Mouse (Mus musculus): ENCODE measurements around the gene Nup210l.

The Nup210l gene

GRCm38 (mm10) chr3:90258521-90258920 is 154.6 kb downstream of the Nup210l start:
- no peak for DNase-seq (ENCODE audit: low spot score)

All from layer of hippocampus, adult 9-10 months (tissue).